Mouse (Mus musculus): Measurements from ENCODE around the gene Cuta. TPM values are rescaled to one million over a fixed set of nuclear protein-coding genes. Genes with fewer than 3 reads are reported as not detected.
A peak's percentile ranks its signal among the peaks of the same experiment; 100 is the strongest.
"Not testable (repeated sequence)": the region's sequence is repeated elsewhere in the genome, so short reads cannot be mapped to it uniquely, and the experiment has no call there.

The Cuta gene
- polyA plus RNA-seq, 1 experiment from 2014 or later, result 172 TPM

DNA sequence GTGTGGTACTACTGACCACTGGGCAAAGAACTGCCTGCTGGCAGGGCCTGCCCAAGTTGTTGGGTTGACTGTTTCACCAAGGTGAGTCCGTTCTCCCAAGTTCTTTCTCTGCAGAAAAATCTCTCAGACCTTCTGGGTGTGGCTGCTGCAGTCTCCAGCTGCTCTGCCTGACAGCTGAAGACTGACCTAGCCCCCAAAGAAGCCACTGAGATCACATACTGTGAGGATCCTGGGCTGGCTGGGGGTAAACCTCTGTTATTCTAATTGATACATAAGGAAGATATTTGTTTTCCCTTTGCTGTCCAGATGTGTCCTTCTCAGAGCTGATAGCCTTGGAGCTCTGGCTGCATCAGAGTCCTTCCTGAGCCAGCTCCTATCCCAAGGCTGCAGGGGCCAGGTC, 24.1 kb downstream of the Cuta start:
- Histone ChIP-seq H3K36me3 (no peaks in the 10 kb centered on the region), H3K4me3 (replicated peaks) (no peak overlapping the region), H3K9me3 (replicated peaks) (no peaks in the 10 kb centered on the region), H3K27ac (replicated peaks) (no peak overlapping the region), H3K4me2 (replicated peaks) (no peak overlapping the region), H3K4me1 (peaks cover 12% of the 10 kb centered on the region; the same call in 1 of the 2 replicates), H3K9ac (no peak overlapping the region), H3K27me3 (no peaks in the 10 kb centered on the region)
- 63% methylated on average over 1 of the region's 1 CpGs for WGBS
- no peak for ATAC-seq (ENCODE audit: insufficient number of reproducible peaks, low FRiP score, low TSS enrichment, low read depth)

DNA sequence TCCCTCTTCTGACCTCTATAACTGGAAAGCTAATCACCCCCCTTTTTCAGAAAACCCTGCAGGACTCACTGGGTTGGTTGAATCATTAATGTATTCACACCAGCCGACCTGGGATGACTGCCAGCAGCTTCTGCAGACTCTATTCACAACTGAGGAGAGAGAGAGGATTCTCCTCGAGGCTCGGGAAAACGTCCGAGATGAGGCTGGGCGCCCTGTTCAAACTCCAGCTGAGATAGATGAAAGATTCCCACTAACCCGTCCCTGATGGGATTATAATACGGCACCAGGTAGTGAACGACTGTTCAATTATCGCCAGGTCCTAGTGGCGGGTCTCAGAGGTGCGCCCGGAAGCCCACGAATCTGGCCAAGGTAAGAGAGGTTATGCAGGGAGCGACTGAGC, 31.9 kb downstream of the Cuta start:
- H3K36me3 ChIP-seq; H3K9me3 ChIP-seq (replicated peaks); H3K9ac ChIP-seq; H3K4me2 ChIP-seq (replicated peaks); H3K27ac ChIP-seq (replicated peaks); ATAC-seq (ENCODE audit: insufficient number of reproducible peaks, low FRiP score, low TSS enrichment, low read depth); H3K4me1 ChIP-seq; H3K4me3 ChIP-seq (replicated peaks); H3K27me3 ChIP-seq: not testable (repeated sequence)
- WGBS, result 87% methylated on average over 14 of the region's 15 CpGs

GRCm38 (mm10) chr17:26904320-26904719, 35.0 kb downstream of the Cuta start:
- Histone ChIP-seq H3K27me3 (no peaks in the 10 kb centered on the region), H3K4me2 (replicated peaks) (no peak overlapping the region), H3K4me1 (no peaks in the 10 kb centered on the region), H3K36me3 (no peaks in the 10 kb centered on the region), H3K4me3 (replicated peaks) (no peak overlapping the region), H3K9ac (no peak overlapping the region), H3K9me3 (replicated peaks) (no peaks in the 10 kb centered on the region), H3K27ac (replicated peaks) (no peak overlapping the region)
- WGBS, result 53% methylated on average over 5 of the region's 5 CpGs
- no peak for ATAC-seq (ENCODE audit: insufficient number of reproducible peaks, low FRiP score, low TSS enrichment, low read depth)

GRCm38 (mm10) chr17:26900916-26901315, 38.5 kb downstream of the Cuta start:
- Histone ChIP-seq H3K9ac (no peak overlapping the region), H3K27me3 (no peaks in the 10 kb centered on the region; the same call in 1 of the 2 replicates), H3K4me3 (replicated peaks) (no peak overlapping the region), H3K4me2 (replicated peaks) (no peak overlapping the region), H3K4me1 (no peaks in the 10 kb centered on the region), H3K36me3 (no peaks in the 10 kb centered on the region), H3K27ac (replicated peaks) (no peak overlapping the region), H3K9me3 (replicated peaks) (no peaks in the 10 kb centered on the region)
- WGBS, result 75% methylated on average over 6 of the region's 6 CpGs
- no peak for ATAC-seq (ENCODE audit: insufficient number of reproducible peaks, low FRiP score, low TSS enrichment, low read depth)

DNA sequence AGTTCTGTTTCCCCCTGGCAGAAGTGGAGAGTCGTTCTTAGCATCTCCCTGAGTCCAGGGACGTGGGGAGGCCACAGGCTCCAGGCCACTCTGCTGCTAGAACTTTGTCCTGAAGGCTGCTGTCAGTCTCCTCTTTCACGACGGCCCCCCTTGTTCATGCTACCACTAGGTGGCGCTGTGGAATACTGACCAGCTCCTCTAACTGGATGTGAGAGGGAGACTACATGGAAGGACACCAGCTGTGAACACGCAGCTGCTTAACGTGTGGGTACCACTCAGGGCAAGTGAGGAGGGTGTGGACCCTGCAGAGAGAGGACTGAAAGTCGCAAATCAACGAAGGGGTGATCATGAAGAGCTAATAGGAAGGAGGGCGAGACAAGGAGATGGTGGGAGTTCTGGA, 43.8 kb downstream of the Cuta start:
- Histone ChIP-seq H3K4me1 (peaks cover 23% of the 10 kb centered on the region), H3K9me3 (replicated peaks) (no peaks in the 10 kb centered on the region), H3K4me3 (replicated peaks) (no peak overlapping the region), H3K36me3 (no peaks in the 10 kb centered on the region), H3K4me2 (replicated peaks) (no peak overlapping the region), H3K27me3 (peaks cover 5% of the 10 kb centered on the region; the same call in 1 of the 2 replicates), H3K27ac (replicated peaks) (no peak overlapping the region), H3K9ac (no peak overlapping the region)
- no peak for ATAC-seq (ENCODE audit: insufficient number of reproducible peaks, low FRiP score, low TSS enrichment, low read depth)
- WGBS, result 17% methylated on average over 10 of the region's 10 CpGs

DNA sequence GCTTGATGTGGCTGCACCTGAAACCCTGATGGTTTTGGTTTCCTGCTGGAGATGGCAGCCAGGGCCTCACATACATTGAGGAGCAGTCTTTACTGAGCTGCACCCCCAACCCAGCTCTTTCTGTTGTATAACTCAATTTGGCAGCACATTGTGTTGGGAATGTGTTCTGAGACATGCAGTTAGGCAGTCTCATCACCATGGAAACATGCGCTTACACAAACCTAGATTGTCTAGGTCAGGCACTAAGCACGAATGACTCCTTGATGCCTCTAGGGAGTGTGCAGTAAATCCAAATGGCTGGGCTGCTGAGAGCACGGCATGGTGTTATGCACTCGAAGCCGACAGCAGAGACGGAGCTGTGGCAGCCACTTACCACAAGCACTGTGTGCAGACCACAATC, 45.0 kb downstream of the Cuta start:
- Histone ChIP-seq H3K9ac (no peak overlapping the region), H3K9me3 (replicated peaks) (no peaks in the 10 kb centered on the region), H3K27me3 (peaks cover 5% of the 10 kb centered on the region; the same call in 1 of the 2 replicates), H3K4me2 (replicated peaks) (no peak overlapping the region), H3K4me3 (replicated peaks) (no peak overlapping the region), H3K4me1 (peaks cover 23% of the 10 kb centered on the region), H3K36me3 (no peaks in the 10 kb centered on the region), H3K27ac (replicated peaks) (no peak overlapping the region)
- 67% methylated on average over 6 of the region's 6 CpGs for WGBS
- 0 out of 2 replicates have a peak, but pooled peaks have one; percentile 40 for ATAC-seq (ENCODE audit: insufficient number of reproducible peaks, low FRiP score, low TSS enrichment, low read depth)

- no peak overlapping the region for H3K9ac ChIP-seq
- 52% methylated on average over 6 of the region's 6 CpGs for WGBS
- ATAC-seq (ENCODE audit: insufficient number of reproducible peaks, low FRiP score, low TSS enrichment, low read depth), result no peak
- no peaks in the 10 kb centered on the region for H3K36me3 ChIP-seq
- H3K4me2 ChIP-seq (replicated peaks), result no peak overlapping the region
- 0 out of 2 replicates have a peak, but pooled peaks cover 5% of the 10 kb centered on the region for H3K27me3 ChIP-seq
- H3K27ac ChIP-seq (replicated peaks), result peak overlapping the region; percentile 48; the same call in 1 of the 2 replicates
- H3K4me1 ChIP-seq, result peaks cover 25% of the 10 kb centered on the region
- no peak overlapping the region for H3K4me3 ChIP-seq (replicated peaks)
- no peaks in the 10 kb centered on the region for H3K9me3 ChIP-seq (replicated peaks)
Measured at GRCm38 (mm10) chr17:26893492-26893891, 45.9 kb downstream of the Cuta start.

DNA sequence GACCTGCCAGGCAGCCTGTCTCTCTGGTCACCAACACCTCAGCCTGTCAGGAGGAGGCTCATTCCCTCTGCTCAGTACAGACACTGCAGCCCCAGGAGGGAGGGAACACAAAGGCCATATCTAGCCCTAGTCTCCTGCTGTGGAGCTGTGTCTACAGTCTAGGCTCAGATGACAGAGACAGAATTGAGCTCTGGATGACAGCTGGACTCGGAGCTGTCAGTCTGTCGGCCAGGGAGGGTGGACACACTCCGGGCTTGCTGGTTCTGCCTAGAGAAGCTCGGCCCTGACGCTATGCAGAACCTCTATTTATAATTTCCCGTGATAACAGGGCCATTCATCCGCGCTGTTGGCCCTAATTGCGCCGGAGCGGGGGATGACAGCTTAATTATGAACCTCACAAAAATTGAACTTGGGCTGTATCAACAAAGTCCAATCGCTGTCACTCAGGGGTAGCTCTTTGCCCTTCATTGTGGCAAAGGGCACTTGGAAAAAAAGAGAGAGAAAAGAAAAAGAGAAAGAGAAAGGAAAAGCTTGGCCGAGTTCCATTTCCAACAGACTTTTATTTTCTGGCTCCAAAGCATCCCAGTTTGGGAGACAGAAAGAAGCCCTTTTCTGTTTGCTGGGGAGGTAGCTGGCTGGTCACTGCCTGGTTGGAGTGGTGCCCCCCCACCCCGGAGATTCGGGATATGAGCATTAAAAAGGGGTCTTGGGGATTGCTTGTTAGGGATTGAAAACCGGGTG, 46.6 kb downstream of the Cuta start:
- no peaks in the 10 kb centered on the region for H3K36me3 ChIP-seq
- H3K4me2 ChIP-seq (replicated peaks), result no peak overlapping the region
- 42% methylated on average over 16 of the region's 16 CpGs for WGBS
- no peak overlapping the region for H3K4me3 ChIP-seq (replicated peaks)
- H3K27me3 ChIP-seq, result 0 out of 2 replicates have a peak, but pooled peaks cover 5% of the 10 kb centered on the region
- ATAC-seq (ENCODE audit: insufficient number of reproducible peaks, low FRiP score, low TSS enrichment, low read depth), result no peak
- peaks cover 30% of the 10 kb centered on the region for H3K4me1 ChIP-seq
- H3K27ac ChIP-seq (replicated peaks), result 0 out of 2 replicates have a peak overlapping the region, but pooled peaks have one; percentile 22
- H3K9ac ChIP-seq, result 0 out of 2 replicates have a peak overlapping the region, but pooled peaks have one; percentile 21
- H3K9me3 ChIP-seq (replicated peaks), result no peaks in the 10 kb centered on the region

- H3K4me3 ChIP-seq (replicated peaks), result no peak overlapping the region
- ATAC-seq (ENCODE audit: insufficient number of reproducible peaks, low FRiP score, low TSS enrichment, low read depth), result no peak
- no peaks in the 10 kb centered on the region for H3K9me3 ChIP-seq (replicated peaks)
- WGBS, result 9% methylated on average over 3 of the region's 3 CpGs
- H3K36me3 ChIP-seq, result no peaks in the 10 kb centered on the region
- peaks cover 36% of the 10 kb centered on the region for H3K4me1 ChIP-seq
- H3K27ac ChIP-seq (replicated peaks), result no peak overlapping the region
- H3K4me2 ChIP-seq (replicated peaks), result no peak overlapping the region
- H3K27me3 ChIP-seq, result peaks cover 3% of the 10 kb centered on the region; the same call in 1 of the 2 replicates
- H3K9ac ChIP-seq, result no peak overlapping the region
Measured at GRCm38 (mm10) chr17:26887926-26888325, 51.4 kb downstream of the Cuta start.

DNA sequence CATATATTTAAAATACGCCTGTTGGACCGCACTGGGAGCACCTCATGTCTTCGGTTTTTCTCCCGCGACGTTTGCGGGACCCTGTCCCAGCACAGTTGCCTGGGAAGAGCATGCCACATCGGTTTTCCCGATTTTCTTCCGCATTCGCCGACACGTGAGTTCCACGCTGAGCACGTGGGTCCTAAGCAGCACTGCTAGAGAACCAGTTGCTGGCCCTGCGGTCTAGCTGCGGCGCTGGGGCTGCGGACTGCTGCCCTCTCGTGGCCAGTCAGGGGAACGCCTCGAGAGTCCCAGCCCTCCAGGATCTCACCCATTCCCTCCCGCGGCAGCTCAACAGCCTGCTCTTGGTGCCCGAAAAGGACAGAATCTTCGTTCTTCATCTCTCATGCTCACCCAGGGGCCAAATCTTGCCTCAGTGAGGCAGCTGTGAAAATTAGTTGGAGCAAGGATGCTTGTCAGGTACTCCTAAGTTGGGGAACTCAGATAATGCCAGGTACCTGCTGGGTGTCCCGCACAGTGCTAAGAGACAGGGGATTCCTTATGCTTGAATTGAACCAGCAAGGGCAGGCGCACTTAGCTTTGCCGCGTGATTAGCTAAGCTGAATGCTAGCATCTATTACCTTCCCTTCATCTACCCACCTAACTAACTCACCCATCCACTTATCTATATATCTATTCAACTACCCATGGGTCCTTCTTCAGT, 53.2 kb downstream of the Cuta start:
- Histone ChIP-seq H3K27me3 (peaks cover 3% of the 10 kb centered on the region; the same call in 1 of the 2 replicates), H3K27ac (replicated peaks) (no peak overlapping the region), H3K4me1 (peaks cover 29% of the 10 kb centered on the region), H3K4me2 (replicated peaks) (peak overlapping the region; percentile 78), H3K9ac (0 out of 2 replicates have a peak overlapping the region, but pooled peaks have one; percentile 6), H3K36me3 (no peaks in the 10 kb centered on the region), H3K9me3 (replicated peaks) (no peaks in the 10 kb centered on the region), H3K4me3 (replicated peaks) (peak overlapping the region; percentile 49)
- ATAC-seq (ENCODE audit: insufficient number of reproducible peaks, low FRiP score, low TSS enrichment, low read depth), result peak; percentile 81
- 8% methylated on average over 30 of the region's 30 CpGs for WGBS

All from embryonic facial prominence, embryonic 15.5 days (tissue).